Mouse (Mus musculus) intestine, embryonic 14.5 days (tissue): ENCODE measurements around the gene Gm9821. TPM values are rescaled to one million over a fixed set of nuclear protein-coding genes. Genes with fewer than 3 reads are reported as not detected.

Source experiments
- ATAC-seq: fragments of 200-750 bp; cut with Nextera tagmentation; replicated peaks from 2 replicates; pipeline ENCODE4 v1.8.0; 2017; ENCODE audit warnings: low read depth, moderate number of reproducible peaks, moderate TSS enrichment, moderate library complexity; ENCODE audit not compliant: low FRiP score, low TSS enrichment
- DNase-seq: peaks from one replicate; pipeline ENCODE4 v3.0.0-alpha.2; 2018; ENCODE audit warnings: low spot score
- H3K27ac ChIP-seq: fragments of 300-500 bp; sonication (generic); 2 replicates; pipeline ENCODE4 v1.5.1; 2014; ENCODE audit warnings: low read depth, mild to moderate bottlenecking, control low read depth
- H3K27me3 ChIP-seq: fragments of 300-500 bp; sonication (generic); replicated peaks from 2 replicates; pipeline ENCODE4 v1.6.1; 2014; ENCODE audit warnings: low read length, control low read depth; ENCODE audit not compliant: control insufficient read depth, insufficient read depth
- H3K36me3 ChIP-seq: fragments of 300-500 bp; sonication (generic); 2 replicates; pipeline ENCODE4 v1.6.1; 2014; ENCODE audit warnings: low read length, control low read depth; ENCODE audit not compliant: control insufficient read depth, insufficient read depth
- H3K4me1 ChIP-seq: fragments of 300-500 bp; sonication (generic); replicated peaks from 2 replicates; pipeline ENCODE4 v1.6.1; 2014; ENCODE audit warnings: low read length, control low read depth, mixed read lengths; ENCODE audit not compliant: control insufficient read depth, insufficient read depth
- H3K4me2 ChIP-seq: fragments of 300-500 bp; sonication (generic); 2 replicates; pipeline ENCODE4 v1.6.1; 2014; ENCODE audit warnings: low read length
- H3K4me3 ChIP-seq: fragments of 300-500 bp; sonication (generic); 2 replicates; pipeline ENCODE4 v1.5.1; 2014; ENCODE audit warnings: low read depth, low read length, control low read depth, mixed read lengths
- H3K9ac ChIP-seq: fragments of 300-500 bp; sonication (generic); 2 replicates; pipeline ENCODE4 v1.6.1; 2014; ENCODE audit warnings: mild to moderate bottlenecking, low read length
- H3K9me3 ChIP-seq: fragments of 300-500 bp; sonication (generic); 2 replicates; pipeline ENCODE4 v1.6.1; 2016; ENCODE audit warnings: low read length, control low read depth; ENCODE audit not compliant: control insufficient read depth
- WGBS: fragments of 180-500 bp; shearing (Covaris S2); extraction: QIAGEN DNeasy Blood & Tissue Kit; methylation state at CpG from one replicate; pipeline ENCODE4 v1.1.7; 2014; 5-methylcytosine and 5-hydroxymethylcytosine counted together
- polyA plus RNA-seq: library from polyadenylated mRNA; unstranded; fragments of >200 nt; fragmentation: Nextera tagmentation; extraction: Ambion mirVana; gene quantifications from 2 replicates; pipeline ENCODE4 v1.2.1, GENCODE M21; 2014

The Gm9821 gene
- polyA plus RNA-seq, 1 experiment from 2014 or later: 0.88 TPM

GRCm38 (mm10) chr2:91912616-91913015 lies 32.9 kb upstream of the Gm9821 start:
- ATAC-seq (no peak), DNase-seq (no peak)
- 73% methylated on average over 3 of the region's 3 CpGs for WGBS
- Histone ChIP-seq H3K4me2 (no peak overlapping the region), H3K9ac (no peak overlapping the region), H3K4me1 (no peaks in the 10 kb centered on the region), H3K4me3 (no peak overlapping the region), H3K27me3 (no peaks in the 10 kb centered on the region), H3K27ac (no peak overlapping the region), H3K36me3 (peaks cover 89% of the 10 kb centered on the region), H3K9me3 (no peaks in the 10 kb centered on the region)

DNA sequence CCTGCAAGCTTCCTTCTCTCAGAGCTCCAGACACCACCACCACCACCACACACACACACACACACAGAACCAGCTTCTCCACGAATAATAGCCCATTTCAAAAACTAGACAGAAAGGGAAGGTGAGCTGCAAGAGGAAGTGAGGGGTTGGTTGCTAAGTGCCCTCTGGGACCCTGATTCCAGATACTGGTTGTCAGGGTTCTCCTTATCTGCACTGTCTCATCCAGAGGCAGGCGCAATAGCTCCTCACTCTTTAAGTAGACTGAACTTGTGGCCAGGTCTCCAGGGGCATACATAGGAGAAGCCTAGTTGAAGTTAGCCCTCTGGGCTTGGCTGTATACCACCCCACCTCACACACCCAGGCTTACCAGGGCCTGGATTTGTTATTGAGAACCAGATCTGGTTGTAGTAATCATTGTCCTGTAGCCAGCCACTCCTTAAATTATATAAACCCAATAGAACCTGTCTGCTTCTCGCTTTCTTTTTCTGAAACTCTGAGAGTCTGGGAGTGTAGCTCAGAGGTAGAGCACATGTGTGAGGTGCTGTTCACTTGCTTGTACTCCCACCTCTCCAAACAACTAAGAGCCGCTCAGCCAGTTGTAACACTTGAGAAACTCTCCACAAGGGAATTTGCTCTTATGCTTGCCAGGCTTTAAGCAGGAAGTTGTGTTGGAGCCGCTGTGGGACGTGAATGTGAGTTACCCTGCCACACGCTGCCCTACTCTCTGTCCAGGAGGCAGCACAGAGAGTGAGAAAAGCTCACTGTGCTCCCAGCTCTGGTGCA lies 32.0 kb upstream of the Gm9821 start:
- WGBS: 89% methylated on average over 7 of the region's 7 CpGs
- no peak overlapping the region for H3K4me3 ChIP-seq
- peaks cover 92% of the 10 kb centered on the region for H3K36me3 ChIP-seq
- no peaks in the 10 kb centered on the region for H3K9me3 ChIP-seq
- no peak for ATAC-seq
- no peak overlapping the region for H3K9ac ChIP-seq
- no peaks in the 10 kb centered on the region for H3K4me1 ChIP-seq
- H3K4me2 ChIP-seq: no peak overlapping the region
- DNase-seq: no peak
- no peaks in the 10 kb centered on the region for H3K27me3 ChIP-seq
- no peak overlapping the region for H3K27ac ChIP-seq

DNA sequence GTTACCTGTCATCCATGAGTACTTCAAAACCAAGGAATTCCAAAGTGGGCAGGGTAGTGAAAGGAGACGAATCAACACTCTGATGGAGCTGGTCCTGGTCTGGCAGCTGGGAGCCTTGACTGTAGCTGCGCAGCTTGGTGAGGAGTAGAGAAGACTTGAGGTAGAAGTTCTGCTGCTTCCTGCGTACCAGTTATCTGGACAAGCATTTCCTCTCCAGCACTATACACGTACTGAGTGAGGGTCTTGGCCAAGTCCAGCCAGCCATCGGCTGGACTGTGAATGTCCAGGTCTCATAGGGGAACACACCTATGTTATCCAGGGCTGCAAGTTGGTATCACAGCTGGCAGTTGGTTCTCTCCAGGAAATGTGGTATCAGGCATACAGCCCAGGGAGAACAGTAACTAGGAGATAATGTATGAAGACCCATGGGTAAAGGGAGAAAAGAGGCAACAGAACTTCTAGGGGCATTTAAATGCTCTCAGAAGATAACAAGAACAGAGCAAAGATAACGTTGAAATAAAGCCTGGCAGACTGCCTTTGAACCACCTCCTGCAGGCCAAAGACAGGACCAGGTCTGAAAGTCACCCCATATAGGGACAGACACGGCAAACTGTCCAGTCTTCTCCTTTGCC lies 29.0 kb upstream of the Gm9821 start:
- WGBS: 88% methylated on average over 7 of the region's 7 CpGs
- no peak overlapping the region for H3K27ac ChIP-seq
- H3K27me3 ChIP-seq: peaks cover 7% of the 10 kb centered on the region
- DNase-seq (no peak), ATAC-seq (no peak)
- H3K4me1 ChIP-seq: no peaks in the 10 kb centered on the region
- H3K4me2 ChIP-seq: no peak overlapping the region
- no peak overlapping the region for H3K4me3 ChIP-seq
- H3K9ac ChIP-seq: no peak overlapping the region
- peaks cover 63% of the 10 kb centered on the region for H3K36me3 ChIP-seq
- H3K9me3 ChIP-seq: no peaks in the 10 kb centered on the region

DNA sequence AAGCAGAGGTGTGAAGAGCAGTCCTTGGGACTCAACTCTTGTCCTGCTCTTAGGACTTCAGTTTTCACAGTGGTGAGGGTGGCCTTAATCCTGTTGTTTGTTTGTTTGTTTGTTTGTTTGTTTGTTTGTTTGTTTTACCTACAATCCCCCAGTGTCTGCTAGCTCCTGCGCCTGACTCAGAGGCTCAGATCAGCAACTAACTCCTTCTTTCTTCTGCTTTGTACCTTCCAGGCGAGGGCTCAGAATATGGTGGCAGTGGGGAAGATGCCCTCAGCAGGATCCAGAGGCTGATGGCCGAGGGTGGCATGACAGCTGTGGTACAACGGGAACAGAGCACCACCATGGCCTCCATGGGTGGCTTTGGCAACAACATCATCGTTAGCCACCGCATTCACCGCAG lies 28.4 kb upstream of the Gm9821 start:
- Histone ChIP-seq H3K4me1 (no peaks in the 10 kb centered on the region), H3K27me3 (peaks cover 13% of the 10 kb centered on the region), H3K4me3 (no peak overlapping the region), H3K9ac (no peak overlapping the region), H3K9me3 (no peaks in the 10 kb centered on the region), H3K4me2 (no peak overlapping the region), H3K36me3 (peaks cover 56% of the 10 kb centered on the region), H3K27ac (no peak overlapping the region)
- DNase-seq (no peak), ATAC-seq (no peak)
- 87% methylated on average over 7 of the region's 7 CpGs for WGBS

GRCm38 (mm10) chr2:91920130-91920529 lies 25.4 kb upstream of the Gm9821 start:
- no peak for DNase-seq
- Histone ChIP-seq H3K36me3 (peaks cover 31% of the 10 kb centered on the region), H3K27me3 (peaks cover 38% of the 10 kb centered on the region), H3K4me1 (no peaks in the 10 kb centered on the region; the same call in 1 of the 2 replicates), H3K4me2 (no peak overlapping the region), H3K27ac (no peak overlapping the region), H3K9me3 (no peaks in the 10 kb centered on the region), H3K9ac (no peak overlapping the region), H3K4me3 (no peak overlapping the region)
- WGBS: 70% methylated on average over 4 of the region's 4 CpGs
- no peak for ATAC-seq

- peak overlapping the region; percentile 54 for H3K4me3 ChIP-seq
- peaks cover 20% of the 10 kb centered on the region for H3K36me3 ChIP-seq
- ATAC-seq: peak; percentile 18; the same call in 1 of the 2 replicates
- WGBS: 4% methylated on average over 31 of the region's 31 CpGs
- no peak overlapping the region for H3K27ac ChIP-seq
- DNase-seq: peak; percentile 87
- no peaks in the 10 kb centered on the region; the same call in 1 of the 2 replicates for H3K4me1 ChIP-seq
- no peak overlapping the region for H3K9ac ChIP-seq
- peaks cover 38% of the 10 kb centered on the region for H3K27me3 ChIP-seq
- H3K4me2 ChIP-seq: peak overlapping the region; percentile 97
- H3K9me3 ChIP-seq: no peaks in the 10 kb centered on the region
Measured at GRCm38 (mm10) chr2:91921181-91921789, 24.2 kb upstream of the Gm9821 start.

DNA sequence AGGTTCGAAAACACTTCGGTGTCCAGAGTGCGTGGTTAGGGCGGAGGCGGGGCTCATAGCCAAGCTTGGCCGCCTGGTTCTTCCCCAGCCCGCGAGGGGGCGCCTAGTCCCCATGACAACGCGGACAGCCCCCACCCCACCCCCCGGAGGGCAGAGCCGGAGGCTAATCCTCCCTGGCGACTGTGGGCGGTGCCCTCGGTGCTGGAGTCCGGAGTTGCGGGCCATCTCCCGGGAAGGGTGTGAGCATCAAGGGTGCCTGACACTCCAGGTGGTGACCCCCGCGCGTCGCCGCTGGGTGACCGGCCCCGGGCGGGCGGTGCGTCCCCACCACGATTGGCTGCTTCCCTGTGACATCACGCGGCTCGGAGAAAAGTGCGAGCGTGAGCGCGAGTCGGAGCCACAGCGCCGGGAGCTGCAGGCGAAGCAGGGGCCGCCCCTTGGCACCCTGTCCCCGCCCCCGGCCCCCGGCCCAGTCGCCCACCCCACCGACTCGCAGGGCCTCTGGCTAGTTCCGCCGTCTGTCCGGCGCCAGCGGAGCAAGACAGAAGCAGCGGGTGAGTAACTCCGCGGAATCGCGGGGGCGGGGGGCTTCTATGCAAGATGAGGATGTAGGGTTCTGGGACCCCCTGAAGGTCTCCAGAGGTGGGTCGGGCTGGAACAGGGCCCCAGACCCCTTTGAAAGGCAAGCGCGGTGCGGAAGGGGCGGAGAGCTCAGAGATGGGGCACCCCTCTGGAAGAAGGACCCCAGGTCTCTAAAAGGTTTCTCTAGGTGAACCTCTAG lies 23.5 kb upstream of the Gm9821 start:
- no peak overlapping the region; the same call in 1 of the 2 replicates for H3K9ac ChIP-seq
- H3K4me3 ChIP-seq: peak overlapping the region; percentile 54
- peaks cover 38% of the 10 kb centered on the region for H3K27me3 ChIP-seq
- under 1% methylated on average over 63 of the region's 64 CpGs for WGBS
- H3K4me2 ChIP-seq: peak overlapping the region; percentile 97
- peak; percentile 86 for DNase-seq
- peak; percentile 53 for ATAC-seq
- H3K27ac ChIP-seq: no peak overlapping the region
- no peaks in the 10 kb centered on the region for H3K9me3 ChIP-seq
- H3K4me1 ChIP-seq: no peaks in the 10 kb centered on the region; the same call in 1 of the 2 replicates
- H3K36me3 ChIP-seq: peaks cover 15% of the 10 kb centered on the region
